Mouse (Mus musculus) right cerebral cortex, postnatal 10 days (tissue): ENCODE measurements around the gene Gmds.

Experiments used
- DNase-seq, 2 experiments: peaks; one replicate each; pipeline ENCODE4 v3.0.0; 2021; ENCODE audit warnings: low spot score in 2 of 2

The Gmds gene

GRCm38 (mm10) chr13:32338513-32339365 lies at the start of gene Gmds:
Gmds (minus strand) TSS chr13:32338740.
- peak; percentile 94 to 95 for DNase-seq

- no peak for DNase-seq
These were observed 47.0 kb upstream of the Gmds start for GRCm38 (mm10) chr13:32385421-32386092.

GRCm38 (mm10) chr13:32382227-32383010 lies 43.9 kb upstream of the Gmds start:
- DNase-seq, result no peak

- no peak for DNase-seq
These were observed 40.1 kb upstream of the Gmds start for GRCm38 (mm10) chr13:32378634-32379033.

DNA sequence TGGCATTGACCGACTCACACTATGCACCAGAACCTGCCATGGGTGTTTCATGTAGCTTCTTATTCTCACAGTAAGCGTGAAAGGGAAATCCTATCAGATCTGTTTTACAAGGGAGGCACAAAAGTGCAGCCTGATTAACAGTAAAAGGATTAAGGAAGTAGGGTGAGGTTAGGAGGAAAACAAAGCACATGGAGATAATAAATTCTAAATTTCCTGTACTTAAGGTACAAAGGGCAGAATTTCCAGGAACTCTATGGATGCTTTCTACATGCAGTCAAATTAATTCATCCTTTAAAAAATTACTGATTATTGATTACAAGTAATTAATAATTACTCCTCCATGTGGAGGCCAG lies 34.0 kb upstream of the Gmds start:
- DNase-seq, result no peak

DNA sequence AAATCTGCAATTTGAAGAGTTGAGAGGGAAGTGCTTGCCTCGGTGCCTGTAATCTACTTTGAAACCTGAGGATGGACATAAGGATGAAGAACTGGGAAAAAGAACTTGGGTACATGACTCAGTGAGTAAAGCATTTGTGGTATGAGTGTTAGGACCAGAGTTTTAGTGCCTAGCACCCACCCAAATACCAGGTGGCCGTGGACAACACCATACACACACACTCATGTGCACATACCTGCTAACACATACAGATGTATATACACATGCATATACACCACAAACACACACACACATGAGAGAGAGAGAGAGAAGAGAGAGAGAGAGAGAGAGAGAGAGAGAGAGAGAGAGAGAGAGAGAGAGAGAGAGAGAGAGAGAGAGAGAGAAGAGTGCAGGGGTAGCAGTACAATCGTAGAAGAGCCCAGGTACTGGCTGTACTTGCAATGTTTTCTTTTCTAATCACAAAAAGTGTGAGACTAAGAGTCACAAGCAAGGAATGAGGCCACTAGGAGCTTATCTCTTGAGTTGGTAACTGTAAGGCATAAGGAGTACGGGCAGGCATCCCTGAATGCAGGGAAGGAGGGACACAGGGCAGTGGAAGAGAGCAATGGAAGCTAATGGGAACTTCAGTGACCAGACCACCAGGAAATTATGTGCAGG lies 33.5 kb upstream of the Gmds start:
- DNase-seq, result no peak

- DNase-seq, result no peak
These were observed 32.2 kb upstream of the Gmds start for GRCm38 (mm10) chr13:32370751-32371150.

DNA sequence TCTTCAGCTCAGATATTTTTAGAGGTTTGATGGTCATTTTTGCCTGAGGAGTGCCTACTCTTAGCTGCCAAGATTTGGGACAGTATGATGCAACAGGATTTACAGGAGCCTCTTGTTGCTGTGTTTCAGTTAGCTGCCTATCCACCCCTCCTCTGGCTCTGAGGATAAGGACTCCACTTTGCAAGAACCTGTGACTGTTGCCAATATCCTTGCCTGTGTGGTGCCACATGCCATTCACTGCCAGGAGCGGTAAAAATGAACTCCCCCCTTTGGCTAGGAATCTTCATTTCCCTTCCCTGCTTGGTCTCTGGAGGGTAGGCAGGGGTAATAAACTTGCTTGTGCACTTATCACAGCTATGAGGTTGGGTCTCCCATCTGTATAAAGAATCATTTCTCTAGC lies 31.6 kb upstream of the Gmds start:
- no peak for DNase-seq

DNA sequence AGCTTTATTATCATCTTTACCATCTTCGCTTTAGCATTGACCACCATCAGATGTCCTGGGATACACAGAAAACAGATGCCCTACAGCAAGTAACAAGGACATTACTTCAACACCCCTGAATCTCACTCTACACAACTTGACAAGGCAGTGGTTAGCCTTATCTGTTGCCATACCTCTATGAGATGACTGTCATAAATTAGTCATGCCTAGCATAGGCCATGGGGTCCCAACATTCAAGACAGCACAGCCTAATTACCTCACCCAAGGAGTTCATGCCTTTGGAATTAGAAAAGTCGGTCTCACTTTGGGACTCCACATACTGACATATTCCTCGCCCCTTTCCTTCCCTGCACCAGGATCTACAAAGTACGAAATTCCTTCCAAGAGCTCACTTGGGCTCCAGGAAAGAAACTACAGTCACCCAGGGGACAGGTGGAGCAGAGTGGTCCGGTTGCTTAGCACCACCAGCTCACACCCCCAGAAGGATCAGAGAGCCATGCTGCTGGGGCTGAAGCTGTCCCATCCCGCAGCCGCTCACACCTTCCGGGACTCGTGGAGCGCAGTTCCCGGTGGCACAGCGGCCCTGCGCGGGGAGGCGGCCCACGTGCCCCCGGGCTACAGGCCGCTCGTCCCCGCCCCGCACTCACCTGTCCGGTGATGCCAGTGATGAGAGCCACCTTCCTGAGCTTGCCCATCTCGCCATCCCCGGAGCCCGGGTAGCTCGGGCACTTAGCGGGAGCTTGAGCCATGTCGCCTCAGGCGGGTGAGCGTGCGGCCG lies 616 bp downstream of the Gmds start:
- DNase-seq, result no peak

DNA sequence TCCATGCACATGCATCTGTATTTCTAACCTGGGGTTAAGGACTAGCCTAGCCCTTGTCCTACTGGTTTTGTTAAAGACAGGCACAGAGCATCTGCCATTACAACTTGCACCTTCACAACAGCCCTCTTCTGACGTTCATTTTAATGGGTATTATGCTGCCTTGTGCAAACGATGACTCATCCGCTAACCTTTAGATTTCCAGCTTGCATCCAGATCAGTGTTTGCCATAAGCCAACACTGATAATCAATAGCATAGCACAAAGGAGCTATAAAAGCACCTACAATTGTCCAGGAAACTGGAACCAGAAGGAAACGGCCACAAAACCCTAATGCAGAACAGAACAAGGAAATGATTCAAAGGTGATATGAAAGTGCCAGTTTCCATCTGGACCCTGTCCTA lies 20.2 kb downstream of the Gmds start:
- DNase-seq, result no peak

GRCm38 (mm10) chr13:32317354-32317753 lies 21.2 kb downstream of the Gmds start:
- DNase-seq, result no peak

- DNase-seq, result peak; percentile 31 to 37
These were observed 25.9 kb downstream of the Gmds start for GRCm38 (mm10) chr13:32312663-32313062.

DNA sequence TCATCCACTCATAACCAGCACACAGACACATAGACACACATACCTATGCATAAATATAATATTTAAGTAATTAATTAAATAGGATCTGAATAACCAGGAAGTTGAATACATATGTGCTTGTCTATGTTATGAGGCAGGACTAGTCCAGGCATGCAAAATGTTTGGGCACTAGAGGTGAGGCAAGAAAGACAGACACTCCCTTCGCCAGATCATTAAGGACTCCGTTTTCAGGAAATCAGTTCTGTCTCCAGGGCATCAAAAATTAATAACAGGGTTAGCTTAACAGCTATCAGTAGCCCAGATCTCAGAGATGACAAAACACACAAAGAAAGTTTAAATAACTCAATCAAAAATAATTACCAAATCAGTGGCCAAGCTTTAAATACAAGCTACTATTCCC lies 27.1 kb downstream of the Gmds start:
- no peak for DNase-seq

DNA sequence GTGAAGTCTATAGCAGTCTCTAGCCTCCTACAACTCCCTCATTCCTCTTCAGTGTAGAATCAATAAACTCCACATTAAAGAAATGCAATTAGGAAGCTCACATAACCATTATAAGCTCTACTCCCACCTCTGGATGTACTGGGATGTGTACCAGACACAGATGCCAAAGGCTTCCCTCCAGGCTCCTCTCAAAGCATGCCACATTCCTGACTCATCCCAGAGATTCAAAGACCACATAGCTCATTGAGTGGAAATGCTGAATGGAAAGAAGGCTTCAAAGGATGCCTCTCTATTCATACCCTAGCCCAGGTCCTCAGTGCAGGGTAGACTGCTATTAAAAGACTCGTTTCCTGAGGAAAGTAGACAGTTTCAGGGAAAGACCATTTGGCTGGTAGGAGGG lies 40.1 kb downstream of the Gmds start:
- DNase-seq, result no peak

DNA sequence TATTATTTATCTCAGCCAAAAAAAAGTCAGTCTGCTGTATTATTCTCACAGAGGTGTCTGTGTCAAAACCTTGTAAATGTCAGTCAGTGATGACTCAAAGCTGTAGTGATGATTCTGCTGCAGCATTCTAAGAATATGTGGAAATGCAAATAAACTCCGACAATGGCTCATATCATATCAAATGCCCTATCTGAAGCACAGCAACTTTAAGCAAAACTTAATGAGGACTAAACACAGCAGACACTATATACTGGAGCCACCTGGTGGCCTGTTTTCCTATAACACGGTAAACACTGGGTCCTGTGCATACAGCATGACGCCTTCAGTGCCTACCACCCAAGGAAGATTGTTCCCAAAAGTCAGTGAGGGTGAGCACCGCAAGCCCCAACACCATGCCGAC lies 41.1 kb downstream of the Gmds start:
- peak; percentile 51 to 56 for DNase-seq

DNA sequence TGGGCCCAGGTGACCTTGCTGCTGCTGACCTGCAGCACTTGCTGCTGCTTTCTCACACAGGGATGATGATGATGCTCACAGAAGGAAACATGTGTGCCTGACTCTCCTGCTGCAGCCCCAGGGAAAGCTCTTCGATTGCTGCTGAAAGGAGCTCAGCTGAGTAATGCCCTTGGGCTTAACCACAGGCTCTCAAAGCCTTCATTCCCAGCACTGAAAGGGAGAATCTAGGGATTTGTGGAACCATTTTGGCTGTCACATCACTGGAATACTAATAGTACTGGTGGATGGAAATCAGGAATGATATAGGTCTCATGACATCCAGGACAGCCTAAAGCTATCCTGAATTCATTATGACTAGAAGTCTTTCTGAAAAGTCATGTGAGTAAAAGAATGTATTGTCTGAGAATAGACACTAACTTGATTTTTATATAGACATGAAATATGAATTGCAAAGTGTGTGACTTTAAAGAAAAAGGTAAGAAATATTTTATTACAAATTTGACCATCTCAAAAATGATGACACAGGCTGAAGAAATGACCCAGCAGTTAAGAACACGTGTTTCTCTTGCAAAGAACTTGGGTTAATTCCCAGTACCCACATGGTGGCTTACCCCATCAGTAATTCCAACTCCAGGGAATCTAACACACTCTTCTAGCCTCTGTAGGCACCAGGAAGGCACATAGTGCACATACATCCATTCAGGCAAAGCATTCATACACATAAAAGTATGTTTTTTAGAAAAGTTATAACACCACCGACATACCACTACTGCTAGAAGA lies 43.9 kb downstream of the Gmds start:
- DNase-seq, result no peak

- no peak for DNase-seq
These were observed 65.5 kb downstream of the Gmds start for GRCm38 (mm10) chr13:32272937-32273496.

GRCm38 (mm10) chr13:32269757-32270156 lies 68.8 kb downstream of the Gmds start:
- no peak for DNase-seq

DNA sequence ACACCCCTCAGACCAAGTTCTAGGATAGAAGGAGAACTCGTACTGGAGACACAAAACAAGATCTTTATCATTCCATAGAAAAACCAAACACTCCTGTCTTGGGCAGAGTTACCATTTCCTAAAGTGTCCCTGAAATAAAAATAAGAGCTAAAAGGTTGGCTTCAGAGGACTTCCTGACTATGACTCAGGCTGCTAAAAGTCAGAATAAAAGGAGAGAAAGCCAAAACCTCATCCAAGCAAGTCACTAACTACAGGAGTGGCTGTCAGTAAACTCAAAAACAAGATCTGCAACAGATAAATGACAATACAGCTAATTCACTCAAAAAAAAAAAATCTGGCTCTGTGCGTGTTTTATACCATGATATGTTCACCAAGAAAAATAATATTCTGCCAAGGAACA lies 69.3 kb downstream of the Gmds start:
- DNase-seq, result no peak

- DNase-seq, result no peak
These were observed 70.3 kb downstream of the Gmds start for GRCm38 (mm10) chr13:32268284-32268683.
